Mouse (Mus musculus): ENCODE data around the gene Mark3.

- peak; percentile 25; the same call in 1 of the 2 replicates for TF ChIP-seq POLR2A (IDR thresholded peaks at IDR 0.05; ENCODE audit: borderline replicate concordance, insufficient read depth, low read length)
- peak; percentile 97 for TF ChIP-seq CTCF (IDR thresholded peaks at IDR 0.05; ENCODE audit: borderline replicate concordance, insufficient read depth, low read depth, low read length)
These were observed 94.2 kb downstream of the Mark3 start for GRCm38 (mm10) chr12:111668457-111668912.
